Mouse (Mus musculus) spleen, adult 2 months (tissue): ENCODE measurements around the gene Snapc5. TPM values are rescaled to one million over a fixed set of nuclear protein-coding genes. Genes with fewer than 3 reads are reported as not detected.

Experiments used
- DNase-seq, 2 experiments: peaks; one replicate each; pipeline versions ENCODE4 v3.0.0 to v3.0.0-alpha.2; 2012 to 2021; ENCODE audit warnings: low spot score in 2 of 2, low read depth in 1 of 2
- H3K27ac ChIP-seq: fragments of 200-500 bp; 2 replicates; pipeline ENCODE4 v1.5.1; 2012; ENCODE audit warnings: low read length, inconsistent platforms; ENCODE audit not compliant: insufficient read depth
- H3K27me3 ChIP-seq: fragments of 200-500 bp; 2 replicates; pipeline ENCODE4 v1.6.1; 2012; ENCODE audit warnings: mild to moderate bottlenecking, moderate library complexity, low read length, inconsistent platforms; ENCODE audit not compliant: control insufficient read depth, insufficient read depth
- H3K36me3 ChIP-seq: fragments of 200-500 bp; 2 replicates; pipeline ENCODE4 v1.6.1; 2012; ENCODE audit warnings: mild to moderate bottlenecking, low read length, inconsistent platforms; ENCODE audit not compliant: control insufficient read depth, insufficient read depth
- H3K4me1 ChIP-seq: fragments of 200-500 bp; 2 replicates; pipeline ENCODE4 v1.6.1; 2011; ENCODE audit warnings: inconsistent platforms; ENCODE audit not compliant: control insufficient read depth, insufficient read depth, insufficient read length
- H3K4me3 ChIP-seq: fragments of 200-500 bp; 2 replicates; pipeline ENCODE4 v1.5.1; 2011; ENCODE audit warnings: mild to moderate bottlenecking, inconsistent platforms; ENCODE audit not compliant: insufficient read depth, insufficient read length; ENCODE audit errors: extremely low read depth
- CTCF ChIP-seq: fragments of 200-500 bp; IDR thresholded peaks from 2 replicates; pipeline ENCODE4 v1.5.1; 2011; ENCODE audit warnings: mild to moderate bottlenecking, inconsistent platforms; ENCODE audit not compliant: insufficient read depth, insufficient read length, insufficient replicate concordance; ENCODE audit errors: extremely low read depth
- POLR2A ChIP-seq: fragments of 200-500 bp; IDR thresholded peaks from 2 replicates; pipeline ENCODE4 v1.6.1; 2011; ENCODE audit warnings: low read depth, low read length, inconsistent platforms
- WGBS: fragments of 180-500 bp; shearing (Covaris S2); methylation state at CpG from one replicate; pipeline ENCODE4 v1.1.7; 2018; 5-methylcytosine and 5-hydroxymethylcytosine counted together
- polyA plus RNA-seq: library from polyadenylated mRNA; depleted of rRNA; stranded (reverse); fragments of >200 nt; gene quantifications from 2 replicates; pipeline ENCODE4 v1.2.3, GENCODE M21; 2012

Snapc5 gene
- polyA plus RNA-seq, 1 experiment = 4.0 TPM

DNA sequence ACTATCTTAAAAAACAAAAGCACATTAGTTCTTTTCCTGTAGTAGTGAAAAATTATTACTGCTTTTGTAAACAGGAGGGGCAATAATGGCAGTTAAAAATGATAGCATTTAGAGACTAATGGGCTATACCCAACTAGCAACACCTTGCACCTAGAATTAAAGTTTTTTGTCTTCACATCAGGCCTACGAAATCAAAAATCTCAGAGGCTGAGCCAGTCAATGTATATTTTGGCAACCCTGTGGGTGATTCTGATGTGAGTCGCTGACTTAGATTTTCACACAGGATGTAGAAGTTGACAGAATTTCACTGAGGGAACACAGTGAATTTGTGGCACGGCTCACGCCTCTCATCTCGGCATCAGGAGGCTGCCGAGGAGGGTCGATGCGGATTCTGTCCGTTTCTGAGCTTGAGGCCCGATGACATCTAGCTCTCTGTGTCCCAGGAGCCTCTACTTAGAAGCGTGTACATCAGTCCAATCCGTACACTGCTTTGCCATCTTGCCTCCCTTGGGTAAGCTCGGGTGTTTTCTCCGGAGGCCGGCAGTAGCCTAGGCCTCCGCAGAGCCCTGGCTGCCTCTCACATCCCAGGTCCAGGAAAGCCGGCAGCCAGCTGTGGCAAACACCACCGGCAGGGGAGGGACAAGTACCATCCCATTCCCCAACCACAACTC, 6.8 kb upstream of the Snapc5 start:
- Histone ChIP-seq H3K4me3 (peak overlapping the region; percentile 99), H3K27me3 (no peaks in the 10 kb centered on the region), H3K27ac (no peak overlapping the region), H3K4me1 (peaks cover 3% of the 10 kb centered on the region; the same call in 1 of the 2 replicates), H3K36me3 (peaks cover 19% of the 10 kb centered on the region)
- 3% methylated on average over 18 of the region's 18 CpGs for WGBS
- DNase-seq = no peak
- TF ChIP-seq CTCF (no peak), POLR2A (no peak)

DNA sequence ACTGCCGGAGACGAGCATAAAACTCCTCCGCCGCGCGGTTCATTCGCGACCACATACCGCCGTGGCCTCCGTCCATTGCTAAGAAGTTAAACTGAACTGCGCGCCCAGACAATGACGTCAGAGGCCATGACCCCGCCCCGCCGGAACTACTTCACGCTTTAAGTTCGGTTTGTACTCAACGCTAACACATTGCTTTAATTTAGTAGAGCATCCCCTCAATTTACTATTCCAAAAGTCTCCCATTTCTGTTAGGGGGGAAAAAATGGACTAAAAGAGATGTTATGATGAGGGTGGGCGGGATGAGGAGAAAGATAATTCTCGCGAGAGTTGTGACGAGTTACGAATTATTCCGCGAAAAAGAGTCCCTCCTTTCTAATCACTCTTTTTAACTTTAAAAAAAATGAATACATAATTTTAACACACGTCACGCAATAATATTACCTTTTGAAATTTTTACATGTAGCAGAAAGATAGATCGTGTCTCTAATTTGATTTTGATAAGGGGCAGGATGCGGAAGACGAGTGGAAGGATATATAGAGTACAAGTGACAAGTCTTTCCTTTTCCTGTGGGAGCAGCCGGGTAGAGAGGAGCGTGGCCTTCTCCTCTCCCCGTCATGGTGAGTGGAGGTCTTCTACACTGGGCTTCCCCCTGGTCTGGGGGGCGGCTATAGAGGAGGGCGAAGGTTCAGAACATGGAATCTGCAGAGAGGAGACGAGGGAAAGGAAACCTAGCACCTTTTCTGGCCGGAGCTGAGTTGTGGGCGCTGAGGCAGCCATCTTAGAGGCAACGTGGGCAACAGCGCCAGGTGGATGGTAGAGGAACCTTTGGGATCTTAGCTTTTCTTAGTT, 6.0 kb upstream of the Snapc5 start, which contains the start of the genes Zwilch and Rpl4:
Gene Zwilch, minus strand, starts transcription at position 289 of the 850 bp plus-strand sequence.
Gene Rpl4, plus strand, starts transcription at position 560 of the 850 bp plus-strand sequence.
- Histone ChIP-seq H3K4me3 (peak within 1 kb of the TSS; percentile 99), H3K4me1 (peaks cover 3% of the 10 kb centered on the region; the same call in 1 of the 2 replicates), H3K27ac (peak within 1 kb of the TSS; percentile 71), H3K27me3 (no peaks in the 10 kb centered on the region), H3K36me3 (peaks cover 25% of the 10 kb centered on the region)
- TF ChIP-seq CTCF = no peak
- TF ChIP-seq POLR2A = peak; percentile 84
- WGBS = under 1% methylated on average over 42 of the region's 42 CpGs
- DNase-seq = peak; percentile 67 to 86

- peak overlapping the region; percentile 59 for H3K27ac ChIP-seq
- TF ChIP-seq POLR2A = no peak
- no peak for TF ChIP-seq CTCF
- H3K27me3 ChIP-seq = no peaks in the 10 kb centered on the region
- H3K4me3 ChIP-seq = peak overlapping the region; percentile 99
- peaks cover 27% of the 10 kb centered on the region for H3K36me3 ChIP-seq
- DNase-seq = no peak
- under 1% methylated on average over 16 of the region's 16 CpGs for WGBS
- peaks cover 3% of the 10 kb centered on the region; the same call in 1 of the 2 replicates for H3K4me1 ChIP-seq
Observed at GRCm38 (mm10) chr9:64173666-64174220, 5.3 kb upstream of the Snapc5 start.

GRCm38 (mm10) chr9:64174341-64174740, 4.7 kb upstream of the Snapc5 start:
- TF ChIP-seq CTCF = no peak
- no peak for TF ChIP-seq POLR2A
- no peak for DNase-seq
- H3K27me3 ChIP-seq = no peaks in the 10 kb centered on the region
- peaks cover 27% of the 10 kb centered on the region for H3K36me3 ChIP-seq
- H3K27ac ChIP-seq = no peak overlapping the region
- H3K4me1 ChIP-seq = peaks cover 3% of the 10 kb centered on the region; the same call in 1 of the 2 replicates
- H3K4me3 ChIP-seq = no peak overlapping the region; the same call in 1 of the 2 replicates

DNA sequence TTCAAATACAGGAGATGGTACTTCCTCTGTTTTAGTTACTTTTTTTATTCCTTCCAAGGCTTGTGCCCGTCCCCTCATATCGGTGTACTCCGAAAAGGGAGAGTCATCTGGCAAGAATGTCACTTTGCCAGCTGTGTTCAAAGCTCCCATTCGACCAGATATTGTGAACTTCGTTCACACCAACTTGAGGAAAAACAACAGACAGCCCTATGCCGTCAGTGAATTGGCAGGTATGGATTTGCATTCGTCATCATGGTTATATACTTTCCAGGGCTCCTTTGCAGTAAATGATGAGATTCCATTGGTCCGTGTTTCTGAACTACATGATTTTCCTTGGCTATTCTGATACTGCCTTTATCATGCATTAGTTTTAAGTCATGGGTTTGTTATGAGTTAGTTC, 4.3 kb upstream of the Snapc5 start:
- no peak for DNase-seq
- WGBS = 71% methylated on average over 8 of the region's 8 CpGs
- Histone ChIP-seq H3K36me3 (peaks cover 27% of the 10 kb centered on the region), H3K4me1 (peaks cover 3% of the 10 kb centered on the region; the same call in 1 of the 2 replicates), H3K4me3 (no peak overlapping the region), H3K27me3 (no peaks in the 10 kb centered on the region), H3K27ac (no peak overlapping the region)
- TF ChIP-seq POLR2A (no peak), CTCF (no peak)

DNA sequence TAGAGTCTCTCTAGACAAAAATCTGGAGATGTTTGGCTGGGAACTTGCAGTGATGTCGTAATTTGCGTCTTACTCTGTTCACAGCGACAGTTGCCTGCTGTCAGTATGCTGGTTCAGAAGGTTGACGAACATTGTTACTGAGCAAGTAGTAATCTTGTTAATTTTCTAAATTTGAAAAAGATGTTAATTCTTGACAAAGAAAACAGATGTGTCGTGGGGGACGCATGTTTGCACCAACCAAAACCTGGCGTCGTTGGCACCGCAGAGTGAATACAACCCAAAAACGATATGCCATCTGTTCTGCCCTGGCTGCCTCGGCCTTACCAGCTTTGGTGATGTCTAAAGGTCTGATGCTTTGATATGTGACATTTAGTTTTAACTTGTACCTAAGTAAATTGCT, 3.7 kb upstream of the Snapc5 start:
- TF ChIP-seq CTCF (no peak), POLR2A (no peak)
- WGBS = 92% methylated on average over 11 of the region's 11 CpGs
- Histone ChIP-seq H3K27ac (no peak overlapping the region), H3K4me3 (no peak overlapping the region), H3K27me3 (no peaks in the 10 kb centered on the region), H3K36me3 (peaks cover 27% of the 10 kb centered on the region), H3K4me1 (peaks cover 3% of the 10 kb centered on the region; the same call in 1 of the 2 replicates)
- DNase-seq = no peak
